Mouse (Mus musculus): ENCODE results near the gene Usp3. TPM values are rescaled to one million over a fixed set of nuclear protein-coding genes. Genes with fewer than 3 reads are reported as not detected.

The Usp3 gene
- polyA plus RNA-seq, 1 experiment from 2014 or later: 57.1 TPM

DNA sequence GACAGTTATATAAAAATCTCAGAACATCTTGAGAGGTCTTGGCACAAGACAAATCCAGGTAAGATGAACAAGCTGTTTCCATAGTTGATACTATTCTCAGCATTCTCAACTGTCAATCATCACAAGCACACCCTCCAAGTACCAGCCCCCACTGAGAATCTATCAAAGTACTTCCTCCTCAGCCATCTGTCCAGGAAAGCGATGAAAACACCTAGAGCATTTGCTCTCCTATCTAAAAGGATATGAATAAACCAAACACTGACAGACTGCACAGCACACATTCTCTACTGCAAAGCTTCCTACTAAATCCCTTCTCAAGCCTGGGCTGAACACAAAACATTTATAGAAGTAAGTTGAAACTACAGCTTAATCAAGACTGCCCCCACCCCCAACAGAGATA lies 6.4 kb downstream of the Usp3 start:
- Histone ChIP-seq H3K9me3 (no peaks in the 10 kb centered on the region), H3K4me1 (peaks cover 33% of the 10 kb centered on the region), H3K4me3 (no peak overlapping the region), H3K4me2 (no peak overlapping the region), H3K27ac (no peak overlapping the region), H3K27me3 (no peaks in the 10 kb centered on the region), H3K9ac (no peak overlapping the region), H3K36me3 (no peaks in the 10 kb centered on the region)
- 26% methylated on average over 1 of the region's 1 CpGs for WGBS
- no peak for ATAC-seq (ENCODE audit: borderline replicate concordance, extremely low read depth, low FRiP score, low TSS enrichment)

- Histone ChIP-seq H3K27ac (no peak overlapping the region), H3K36me3 (no peaks in the 10 kb centered on the region), H3K4me2 (no peak overlapping the region), H3K9me3 (no peaks in the 10 kb centered on the region), H3K27me3 (no peaks in the 10 kb centered on the region), H3K9ac (no peak overlapping the region), H3K4me1 (peaks cover 22% of the 10 kb centered on the region), H3K4me3 (no peak overlapping the region)
- no peak for ATAC-seq (ENCODE audit: borderline replicate concordance, extremely low read depth, low FRiP score, low TSS enrichment)
- WGBS: 64% methylated on average over 1 of the region's 1 CpGs
These were observed 7.8 kb downstream of the Usp3 start for GRCm38 (mm10) chr9:66585191-66585590.

- H3K27ac ChIP-seq: no peak overlapping the region
- no peaks in the 10 kb centered on the region for H3K27me3 ChIP-seq
- H3K4me1 ChIP-seq: peaks cover 18% of the 10 kb centered on the region
- no peaks in the 10 kb centered on the region for H3K36me3 ChIP-seq
- no peak overlapping the region for H3K9ac ChIP-seq
- no peak overlapping the region for H3K4me3 ChIP-seq
- H3K4me2 ChIP-seq: no peak overlapping the region
- H3K9me3 ChIP-seq: no peaks in the 10 kb centered on the region
- ATAC-seq (ENCODE audit: borderline replicate concordance, extremely low read depth, low FRiP score, low TSS enrichment): no peak
These were observed 8.8 kb downstream of the Usp3 start for GRCm38 (mm10) chr9:66584176-66584575.

- H3K9me3 ChIP-seq: no peaks in the 10 kb centered on the region
- 85% methylated on average over 1 of the region's 1 CpGs for WGBS
- no peak overlapping the region for H3K4me3 ChIP-seq
- no peak overlapping the region for H3K27ac ChIP-seq
- H3K27me3 ChIP-seq: no peaks in the 10 kb centered on the region
- H3K9ac ChIP-seq: no peak overlapping the region
- H3K4me1 ChIP-seq: peaks cover 10% of the 10 kb centered on the region
- ATAC-seq (ENCODE audit: borderline replicate concordance, extremely low read depth, low FRiP score, low TSS enrichment): no peak
- H3K36me3 ChIP-seq: no peaks in the 10 kb centered on the region
- H3K4me2 ChIP-seq: no peak overlapping the region
These were observed 9.7 kb downstream of the Usp3 start for GRCm38 (mm10) chr9:66583244-66583643.

DNA sequence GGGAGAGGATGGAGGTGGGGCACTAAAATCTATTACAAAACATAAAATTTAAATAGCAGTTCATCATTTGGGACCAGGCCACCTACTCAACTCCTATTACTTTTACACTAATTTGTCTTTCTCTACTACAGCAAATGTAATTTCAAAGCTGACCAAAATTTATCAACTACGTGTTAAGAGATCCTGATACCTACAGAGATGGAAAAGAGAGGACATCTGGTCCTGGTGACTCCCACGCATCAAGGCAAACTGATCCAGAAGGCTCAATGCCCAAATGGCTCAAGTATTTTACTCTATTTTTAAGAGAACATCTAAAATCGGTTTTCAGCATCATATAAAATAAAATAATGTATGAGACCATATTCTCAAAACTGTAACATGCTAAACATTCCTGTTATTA lies 11.2 kb downstream of the Usp3 start:
- ATAC-seq (ENCODE audit: borderline replicate concordance, extremely low read depth, low FRiP score, low TSS enrichment): no peak
- WGBS: 87% methylated on average over 3 of the region's 3 CpGs
- no peak overlapping the region for H3K4me3 ChIP-seq
- no peak overlapping the region for H3K9ac ChIP-seq
- H3K36me3 ChIP-seq: no peaks in the 10 kb centered on the region
- no peaks in the 10 kb centered on the region for H3K9me3 ChIP-seq
- peaks cover 5% of the 10 kb centered on the region; the same call in 1 of the 2 replicates for H3K4me1 ChIP-seq
- H3K4me2 ChIP-seq: no peak overlapping the region
- no peaks in the 10 kb centered on the region for H3K27me3 ChIP-seq
- no peak overlapping the region for H3K27ac ChIP-seq

DNA sequence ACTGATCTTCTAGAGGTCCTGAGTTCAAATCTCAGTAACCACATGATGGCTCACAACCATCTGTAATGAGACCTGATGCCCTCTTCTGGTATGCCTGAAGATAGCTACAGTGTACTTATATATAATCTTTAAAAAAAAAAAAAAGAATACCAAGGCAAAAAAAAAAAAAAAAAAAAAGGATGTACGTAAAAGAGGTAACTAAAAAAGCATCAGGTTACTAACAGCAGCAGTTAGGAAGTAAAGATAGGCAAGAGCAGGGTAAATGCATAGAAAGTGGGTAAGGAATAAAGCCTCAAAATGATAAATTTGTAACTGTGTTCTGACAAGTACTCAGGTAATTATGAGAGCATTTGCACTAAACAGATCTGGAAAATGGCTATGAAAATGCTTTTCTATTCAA lies 12.2 kb downstream of the Usp3 start:
- WGBS: 100% methylated on average over 1 of the region's 1 CpGs
- Histone ChIP-seq H3K9me3 (no peaks in the 10 kb centered on the region), H3K4me2 (no peak overlapping the region), H3K36me3 (no peaks in the 10 kb centered on the region), H3K9ac (no peak overlapping the region), H3K27me3 (no peaks in the 10 kb centered on the region), H3K27ac (no peak overlapping the region), H3K4me3 (no peak overlapping the region), H3K4me1 (no peaks in the 10 kb centered on the region)
- no peak for ATAC-seq (ENCODE audit: borderline replicate concordance, extremely low read depth, low FRiP score, low TSS enrichment)

GRCm38 (mm10) chr9:66575878-66576238 lies 17.1 kb downstream of the Usp3 start:
- whole genome bisulfite sequencing: 49% methylated on average over 1 of the region's 1 CpGs

GRCm38 (mm10) chr9:66575041-66575877 lies 17.7 kb downstream of the Usp3 start:
- WGBS: 55% methylated on average over 1 of the region's 1 CpGs
- H3K4me1 ChIP-seq: no peaks in the 10 kb centered on the region; the same call in 1 of the 2 replicates
- ATAC-seq (ENCODE audit: borderline replicate concordance, extremely low read depth, low FRiP score, low TSS enrichment): no peak
- no peak overlapping the region for H3K9ac ChIP-seq
- H3K4me3 ChIP-seq: no peak overlapping the region
- no peaks in the 10 kb centered on the region for H3K27me3 ChIP-seq
- no peaks in the 10 kb centered on the region for H3K9me3 ChIP-seq
- H3K36me3 ChIP-seq: no peaks in the 10 kb centered on the region
- H3K4me2 ChIP-seq: no peak overlapping the region
- no peak overlapping the region for H3K27ac ChIP-seq

More at GRCm38 (mm10) chr9:66575878-66576238, 17.1 kb downstream of the Usp3 start:
- H3K9ac ChIP-seq: no peak overlapping the region
- no peaks in the 10 kb centered on the region for H3K27me3 ChIP-seq
- no peak overlapping the region for H3K27ac ChIP-seq
- ATAC-seq (ENCODE audit: borderline replicate concordance, extremely low read depth, low FRiP score, low TSS enrichment): no peak
- H3K36me3 ChIP-seq: no peaks in the 10 kb centered on the region
- no peaks in the 10 kb centered on the region; the same call in 1 of the 2 replicates for H3K4me1 ChIP-seq
- H3K9me3 ChIP-seq: no peaks in the 10 kb centered on the region
- H3K4me3 ChIP-seq: no peak overlapping the region
- no peak overlapping the region for H3K4me2 ChIP-seq

DNA sequence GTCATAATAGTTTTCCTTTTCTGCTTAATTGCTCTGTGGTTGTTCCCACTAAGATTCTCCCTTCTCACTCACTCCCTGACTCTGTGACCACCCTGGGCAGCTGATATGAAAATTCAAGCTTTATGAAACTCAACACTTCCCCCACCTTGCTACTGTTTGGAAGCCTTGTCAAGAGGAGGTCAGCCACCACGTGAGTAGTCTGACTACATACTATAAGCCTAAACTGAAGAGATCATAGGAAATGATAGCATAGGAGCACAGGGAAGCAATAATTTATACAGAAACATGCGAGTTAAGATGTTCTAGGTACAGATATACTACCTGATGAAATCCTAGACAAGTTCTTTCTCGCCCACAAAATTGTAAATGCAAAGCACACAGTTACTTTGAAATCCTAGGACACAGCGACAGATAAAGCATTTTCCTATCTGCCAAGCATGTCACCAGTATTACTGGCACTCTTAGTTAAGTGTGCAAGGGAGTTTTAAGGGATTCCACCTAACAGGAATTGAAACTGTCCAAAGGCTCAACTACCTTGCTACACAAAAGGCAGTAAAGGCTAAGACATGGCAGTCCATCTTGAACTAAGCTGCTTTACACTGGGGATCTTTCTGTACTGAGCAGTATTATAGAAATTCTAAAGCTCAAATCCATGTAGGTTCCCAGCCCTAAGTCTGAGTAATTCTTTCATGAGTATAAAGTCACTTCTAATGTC lies 20.8 kb downstream of the Usp3 start:
- H3K27me3 ChIP-seq: no peaks in the 10 kb centered on the region
- no peak overlapping the region for H3K27ac ChIP-seq
- no peaks in the 10 kb centered on the region for H3K9me3 ChIP-seq
- no peak overlapping the region for H3K9ac ChIP-seq
- 62% methylated on average over 4 of the region's 4 CpGs for WGBS
- no peak for ATAC-seq (ENCODE audit: borderline replicate concordance, extremely low read depth, low FRiP score, low TSS enrichment)
- H3K4me2 ChIP-seq: no peak overlapping the region
- peaks cover 6% of the 10 kb centered on the region; the same call in 1 of the 2 replicates for H3K4me1 ChIP-seq
- no peak overlapping the region for H3K4me3 ChIP-seq
- H3K36me3 ChIP-seq: no peaks in the 10 kb centered on the region

GRCm38 (mm10) chr9:66562215-66562614 lies 30.7 kb downstream of the Usp3 start:
- H3K27ac ChIP-seq: no peak overlapping the region
- ATAC-seq (ENCODE audit: borderline replicate concordance, extremely low read depth, low FRiP score, low TSS enrichment): no peak
- H3K4me1 ChIP-seq: peaks cover 17% of the 10 kb centered on the region; the same call in 1 of the 2 replicates
- WGBS: 54% methylated on average over 1 of the region's 1 CpGs
- no peaks in the 10 kb centered on the region for H3K27me3 ChIP-seq
- no peaks in the 10 kb centered on the region for H3K36me3 ChIP-seq
- no peak overlapping the region for H3K9ac ChIP-seq
- no peak overlapping the region for H3K4me2 ChIP-seq
- no peaks in the 10 kb centered on the region for H3K9me3 ChIP-seq
- no peak overlapping the region for H3K4me3 ChIP-seq

- 86% methylated on average over 2 of the region's 2 CpGs for WGBS
- Histone ChIP-seq H3K27ac (no peak overlapping the region), H3K9ac (no peak overlapping the region), H3K4me1 (peaks cover 17% of the 10 kb centered on the region; the same call in 1 of the 2 replicates), H3K27me3 (no peaks in the 10 kb centered on the region), H3K4me3 (no peak overlapping the region), H3K9me3 (no peaks in the 10 kb centered on the region), H3K36me3 (no peaks in the 10 kb centered on the region), H3K4me2 (no peak overlapping the region)
- no peak for ATAC-seq (ENCODE audit: borderline replicate concordance, extremely low read depth, low FRiP score, low TSS enrichment)
These were observed 31.4 kb downstream of the Usp3 start for GRCm38 (mm10) chr9:66561496-66561895.

GRCm38 (mm10) chr9:66560728-66561127 lies 32.2 kb downstream of the Usp3 start:
- Histone ChIP-seq H3K4me3 (no peak overlapping the region), H3K4me2 (no peak overlapping the region), H3K27ac (no peak overlapping the region), H3K9ac (no peak overlapping the region), H3K4me1 (peaks cover 17% of the 10 kb centered on the region; the same call in 1 of the 2 replicates), H3K36me3 (no peaks in the 10 kb centered on the region), H3K9me3 (no peaks in the 10 kb centered on the region), H3K27me3 (no peaks in the 10 kb centered on the region)
- no peak for ATAC-seq (ENCODE audit: borderline replicate concordance, extremely low read depth, low FRiP score, low TSS enrichment)
- WGBS: 37% methylated on average over 1 of the region's 1 CpGs
